Mouse (Mus musculus) intestine, embryonic 14.5 days (tissue): ENCODE results near the gene Gm49361. TPM values are rescaled to one million over a fixed set of nuclear protein-coding genes. Genes with fewer than 3 reads are reported as not detected.
"Not testable (repeated sequence)": the region's sequence is repeated elsewhere in the genome, so short reads cannot be mapped to it uniquely, and the experiment has no call there.

Experiments used
- ATAC-seq: fragments of 200-750 bp; cut with Nextera tagmentation; replicated peaks from 2 replicates; pipeline ENCODE4 v1.8.0; 2017; ENCODE audit warnings: low read depth, moderate number of reproducible peaks, moderate TSS enrichment, moderate library complexity; ENCODE audit not compliant: low FRiP score, low TSS enrichment
- DNase-seq: peaks from one replicate; pipeline ENCODE4 v3.0.0-alpha.2; 2018; ENCODE audit warnings: low spot score
- H3K27ac ChIP-seq: fragments of 300-500 bp; sonication (generic); 2 replicates; pipeline ENCODE4 v1.5.1; 2014; ENCODE audit warnings: low read depth, mild to moderate bottlenecking, control low read depth
- H3K27me3 ChIP-seq: fragments of 300-500 bp; sonication (generic); replicated peaks from 2 replicates; pipeline ENCODE4 v1.6.1; 2014; ENCODE audit warnings: low read length, control low read depth; ENCODE audit not compliant: control insufficient read depth, insufficient read depth
- H3K36me3 ChIP-seq: fragments of 300-500 bp; sonication (generic); 2 replicates; pipeline ENCODE4 v1.6.1; 2014; ENCODE audit warnings: low read length, control low read depth; ENCODE audit not compliant: control insufficient read depth, insufficient read depth
- H3K4me1 ChIP-seq: fragments of 300-500 bp; sonication (generic); replicated peaks from 2 replicates; pipeline ENCODE4 v1.6.1; 2014; ENCODE audit warnings: low read length, control low read depth, mixed read lengths; ENCODE audit not compliant: control insufficient read depth, insufficient read depth
- H3K4me2 ChIP-seq: fragments of 300-500 bp; sonication (generic); 2 replicates; pipeline ENCODE4 v1.6.1; 2014; ENCODE audit warnings: low read length
- H3K4me3 ChIP-seq: fragments of 300-500 bp; sonication (generic); 2 replicates; pipeline ENCODE4 v1.5.1; 2014; ENCODE audit warnings: low read depth, low read length, control low read depth, mixed read lengths
- H3K9ac ChIP-seq: fragments of 300-500 bp; sonication (generic); 2 replicates; pipeline ENCODE4 v1.6.1; 2014; ENCODE audit warnings: mild to moderate bottlenecking, low read length
- H3K9me3 ChIP-seq: fragments of 300-500 bp; sonication (generic); 2 replicates; pipeline ENCODE4 v1.6.1; 2016; ENCODE audit warnings: low read length, control low read depth; ENCODE audit not compliant: control insufficient read depth
- WGBS: fragments of 180-500 bp; shearing (Covaris S2); extraction: QIAGEN DNeasy Blood & Tissue Kit; methylation state at CpG from one replicate; pipeline ENCODE4 v1.1.7; 2014; 5-methylcytosine and 5-hydroxymethylcytosine counted together
- polyA plus RNA-seq: library from polyadenylated mRNA; unstranded; fragments of >200 nt; fragmentation: Nextera tagmentation; extraction: Ambion mirVana; gene quantifications from 2 replicates; pipeline ENCODE4 v1.2.1, GENCODE M21; 2014

The Gm49361 gene
- polyA plus RNA-seq, 1 experiment from 2014 or later = not detected

GRCm38 (mm10) chr14:57675481-57675880, 70.4 kb downstream of the Gm49361 start:
- WGBS = 59% methylated on average over 2 of the region's 2 CpGs
- Histone ChIP-seq H3K4me1 (no peaks in the 10 kb centered on the region), H3K4me2 (no peak overlapping the region), H3K36me3 (no peaks in the 10 kb centered on the region), H3K27ac (no peak overlapping the region), H3K27me3 (no peaks in the 10 kb centered on the region), H3K9me3 (no peaks in the 10 kb centered on the region), H3K4me3 (no peak overlapping the region), H3K9ac (no peak overlapping the region)
- DNase-seq = no peak
- ATAC-seq = no peak

- no peaks in the 10 kb centered on the region for H3K9me3 ChIP-seq
- H3K27me3 ChIP-seq = no peaks in the 10 kb centered on the region
- ATAC-seq = no peak
- WGBS = 6% methylated on average over 10 of the region's 10 CpGs
- peaks cover 9% of the 10 kb centered on the region; the same call in 1 of the 2 replicates for H3K4me1 ChIP-seq
- no peak for DNase-seq
- H3K27ac ChIP-seq = peak overlapping the region; percentile 91
- peak overlapping the region; percentile 80 for H3K4me3 ChIP-seq
- peak overlapping the region; percentile 81 for H3K9ac ChIP-seq
- H3K4me2 ChIP-seq = peak overlapping the region; percentile 91
- no peaks in the 10 kb centered on the region for H3K36me3 ChIP-seq
Observed at GRCm38 (mm10) chr14:57665628-57665950, 80.3 kb downstream of the Gm49361 start.

- Histone ChIP-seq H3K36me3 (no peaks in the 10 kb centered on the region), H3K4me1 (peaks cover 9% of the 10 kb centered on the region; the same call in 1 of the 2 replicates), H3K9ac (peak within 1 kb of the TSS; percentile 81), H3K27me3 (no peaks in the 10 kb centered on the region), H3K9me3 (no peaks in the 10 kb centered on the region), H3K4me3 (peak within 1 kb of the TSS; percentile 80), H3K27ac (peak within 1 kb of the TSS; percentile 91), H3K4me2 (peak within 1 kb of the TSS; percentile 91)
- under 1% methylated on average over 80 of the region's 80 CpGs for WGBS
- ATAC-seq = peak; percentile 94
- DNase-seq = peak; percentile 90
Observed at GRCm38 (mm10) chr14:57664822-57665627, 80.9 kb downstream of the Gm49361 start, which contains the start of gene Xpo4. TSS of gene Xpo4 (minus strand) at chr14:57665430.

GRCm38 (mm10) chr14:57664311-57664821, 81.5 kb downstream of the Gm49361 start:
- peak overlapping the region; percentile 81 for H3K9ac ChIP-seq
- under 1% methylated on average over 19 of the region's 19 CpGs for whole genome bisulfite sequencing
- H3K4me3 ChIP-seq = peak overlapping the region; percentile 80
- peak overlapping the region; percentile 91 for H3K27ac ChIP-seq
- peaks cover 9% of the 10 kb centered on the region; the same call in 1 of the 2 replicates for H3K4me1 ChIP-seq
- H3K36me3 ChIP-seq = no peaks in the 10 kb centered on the region
- peak; percentile 43 for ATAC-seq
- peak overlapping the region; percentile 80 for H3K4me2 ChIP-seq
- H3K27me3 ChIP-seq = no peaks in the 10 kb centered on the region
- H3K9me3 ChIP-seq = no peaks in the 10 kb centered on the region
- DNase-seq = no peak

GRCm38 (mm10) chr14:57663630-57664029, 82.3 kb downstream of the Gm49361 start:
- Histone ChIP-seq H3K4me2 (peak overlapping the region; percentile 80), H3K36me3 (no peaks in the 10 kb centered on the region), H3K27me3 (no peaks in the 10 kb centered on the region), H3K9me3 (no peaks in the 10 kb centered on the region), H3K27ac (no peak overlapping the region), H3K4me3 (peak overlapping the region; percentile 80), H3K9ac (peak overlapping the region; percentile 81; the same call in 1 of the 2 replicates), H3K4me1 (peaks cover 9% of the 10 kb centered on the region; the same call in 1 of the 2 replicates)
- no peak for DNase-seq
- 41% methylated on average over 1 of the region's 1 CpGs for WGBS
- no peak for ATAC-seq

- H3K9me3 ChIP-seq = no peaks in the 10 kb centered on the region
- H3K9ac ChIP-seq = no peak overlapping the region
- DNase-seq (no peak), ATAC-seq (no peak)
- no peak overlapping the region for H3K27ac ChIP-seq
- H3K36me3 ChIP-seq = no peaks in the 10 kb centered on the region
- no peak overlapping the region for H3K4me2 ChIP-seq
- no peak overlapping the region for H3K4me3 ChIP-seq
- 0 out of 2 replicates have a peak, but pooled peaks cover 4% of the 10 kb centered on the region for H3K4me1 ChIP-seq
- H3K27me3 ChIP-seq = no peaks in the 10 kb centered on the region
- 96% methylated on average over 4 of the region's 4 CpGs for WGBS
Observed at GRCm38 (mm10) chr14:57658301-57658700, 87.6 kb downstream of the Gm49361 start.

- DNase-seq = no peak
- 100% methylated on average over 2 of the region's 2 CpGs for WGBS
- ATAC-seq = no peak
- no peaks in the 10 kb centered on the region for H3K36me3 ChIP-seq
- no peaks in the 10 kb centered on the region for H3K9me3 ChIP-seq
- H3K9ac ChIP-seq = no peak overlapping the region
- no peaks in the 10 kb centered on the region for H3K27me3 ChIP-seq
- H3K4me1 ChIP-seq = no peaks in the 10 kb centered on the region
- no peak overlapping the region for H3K4me2 ChIP-seq
- no peak overlapping the region for H3K27ac ChIP-seq
- H3K4me3 ChIP-seq = no peak overlapping the region
Observed at GRCm38 (mm10) chr14:57657500-57657899, 88.4 kb downstream of the Gm49361 start.

- H3K27ac ChIP-seq, H3K9ac ChIP-seq, H3K4me1 ChIP-seq, H3K4me3 ChIP-seq, H3K27me3 ChIP-seq, DNase-seq, H3K36me3 ChIP-seq, H3K4me2 ChIP-seq, H3K9me3 ChIP-seq, ATAC-seq: not testable (repeated sequence)
- WGBS = 99% methylated on average over 3 of the region's 3 CpGs
Observed at GRCm38 (mm10) chr14:57656519-57656918, 89.4 kb downstream of the Gm49361 start.
